Mouse (Mus musculus): Measurements from ENCODE around the gene 2410002F23Rik.

- TF ChIP-seq CTCF (IDR thresholded peaks at IDR 0.05; ENCODE audit: low read depth, low read length) (no peak), GATA2 (IDR thresholded peaks at IDR 0.05; ENCODE audit: borderline replicate concordance, low read depth, low read length) (no peak)
Measured at GRCm38 (mm10) chr7:44281586-44281985, 35.1 kb downstream of the 2410002F23Rik start.

Data from G1E (cell line).